Mouse (Mus musculus) hindbrain, embryonic 13.5 days (tissue): Measurements from ENCODE around the gene Kpnb1. TPM values are rescaled to one million over a fixed set of nuclear protein-coding genes. Genes with fewer than 3 reads are reported as not detected.

ENCODE experiments used
- ATAC-seq: fragments of 200-750 bp; cut with Nextera tagmentation; 2 replicates; pipeline ENCODE4 v1.8.0; 2017; ENCODE audit warnings: moderate TSS enrichment; ENCODE audit not compliant: low FRiP score
- H3K27ac ChIP-seq: fragments of 300-500 bp; sonication (generic); 2 replicates; pipeline ENCODE4 v1.5.1; 2015; ENCODE audit warnings: inconsistent platforms, mild to moderate bottlenecking, moderate library complexity
- H3K27me3 ChIP-seq: fragments of 300-500 bp; sonication (generic); 2 replicates; pipeline ENCODE4 v1.6.1; 2015; ENCODE audit warnings: mild to moderate bottlenecking, inconsistent platforms
- H3K36me3 ChIP-seq: fragments of 300-500 bp; sonication (generic); 2 replicates; pipeline ENCODE4 v1.6.1; 2015; ENCODE audit warnings: mild to moderate bottlenecking, inconsistent platforms
- H3K4me1 ChIP-seq: fragments of 300-500 bp; sonication (generic); replicated peaks from 2 replicates; pipeline ENCODE4 v1.6.1; 2015; ENCODE audit warnings: inconsistent platforms
- H3K4me2 ChIP-seq: fragments of 300-500 bp; sonication (generic); 2 replicates; pipeline ENCODE4 v1.6.1; 2015; ENCODE audit warnings: inconsistent platforms, mild to moderate bottlenecking, moderate library complexity
- H3K4me3 ChIP-seq: fragments of 300-500 bp; sonication (generic); 2 replicates; pipeline ENCODE4 v1.5.1; 2015; ENCODE audit warnings: mild to moderate bottlenecking, inconsistent platforms
- H3K9ac ChIP-seq: fragments of 300-500 bp; sonication (generic); 2 replicates; pipeline ENCODE4 v1.6.1; 2015; ENCODE audit warnings: mild to moderate bottlenecking, inconsistent platforms
- H3K9me3 ChIP-seq: fragments of 300-500 bp; sonication (generic); 2 replicates; pipeline ENCODE4 v1.6.1; 2016; ENCODE audit warnings: inconsistent platforms
- WGBS: fragments of 180-500 bp; shearing (Covaris S2); methylation state at CpG from one replicate; pipeline ENCODE4 v1.1.7; 2015; 5-methylcytosine and 5-hydroxymethylcytosine counted together
- polyA plus RNA-seq: library from polyadenylated mRNA; unstranded; fragments of >200 nt; fragmentation: Nextera tagmentation; extraction: Ambion mirVana; gene quantifications from 2 replicates; pipeline ENCODE4 v1.2.1, GENCODE M21; 2015

Kpnb1 gene
- polyA plus RNA-seq, 1 experiment from 2014 or later, result 36.7 TPM

GRCm38 (mm10) chr11:97149026-97149425 lies 38.7 kb downstream of the Kpnb1 start:
- ATAC-seq, result no peak
- Histone ChIP-seq H3K4me1 (peaks cover 47% of the 10 kb centered on the region), H3K36me3 (peaks cover 46% of the 10 kb centered on the region), H3K4me2 (peak overlapping the region; percentile 80), H3K9ac (peak overlapping the region; percentile 92), H3K27ac (no peak overlapping the region), H3K4me3 (peak overlapping the region; percentile 74), H3K9me3 (no peaks in the 10 kb centered on the region), H3K27me3 (peaks cover 11% of the 10 kb centered on the region)
- 23% methylated on average over 9 of the region's 9 CpGs for WGBS

GRCm38 (mm10) chr11:97148591-97148990 lies 39.1 kb downstream of the Kpnb1 start:
- Histone ChIP-seq H3K9me3 (no peaks in the 10 kb centered on the region), H3K4me3 (peak overlapping the region; percentile 74; the same call in 1 of the 2 replicates), H3K36me3 (peaks cover 51% of the 10 kb centered on the region), H3K4me1 (peaks cover 47% of the 10 kb centered on the region), H3K4me2 (peak overlapping the region; percentile 80), H3K27me3 (peaks cover 11% of the 10 kb centered on the region), H3K9ac (peak overlapping the region; percentile 55), H3K27ac (no peak overlapping the region)
- 31% methylated on average over 12 of the region's 12 CpGs for WGBS
- ATAC-seq, result no peak

- Histone ChIP-seq H3K4me2 (no peak overlapping the region), H3K27me3 (peaks cover 12% of the 10 kb centered on the region), H3K9ac (peak overlapping the region; percentile 39; the same call in 1 of the 2 replicates), H3K4me3 (no peak overlapping the region), H3K4me1 (peaks cover 39% of the 10 kb centered on the region), H3K9me3 (no peaks in the 10 kb centered on the region), H3K36me3 (peaks cover 57% of the 10 kb centered on the region), H3K27ac (no peak overlapping the region)
- no peak for ATAC-seq
- WGBS, result 77% methylated on average over 8 of the region's 8 CpGs
These were observed 40.3 kb downstream of the Kpnb1 start for GRCm38 (mm10) chr11:97147333-97147732.

GRCm38 (mm10) chr11:97146724-97147123 lies 41.0 kb downstream of the Kpnb1 start:
- Histone ChIP-seq H3K4me2 (no peak overlapping the region), H3K9me3 (no peaks in the 10 kb centered on the region), H3K36me3 (peaks cover 61% of the 10 kb centered on the region), H3K4me1 (peaks cover 33% of the 10 kb centered on the region), H3K27me3 (peaks cover 18% of the 10 kb centered on the region), H3K9ac (no peak overlapping the region; the same call in 1 of the 2 replicates), H3K27ac (no peak overlapping the region), H3K4me3 (no peak overlapping the region)
- ATAC-seq, result no peak
- WGBS, result 9% methylated on average over 8 of the region's 8 CpGs

GRCm38 (mm10) chr11:97145951-97146350 lies 41.7 kb downstream of the Kpnb1 start:
- 77% methylated on average over 9 of the region's 9 CpGs for WGBS

GRCm38 (mm10) chr11:97145320-97145719 lies 42.4 kb downstream of the Kpnb1 start:
- Histone ChIP-seq H3K36me3 (peaks cover 61% of the 10 kb centered on the region), H3K4me3 (no peak overlapping the region)
- WGBS, result 65% methylated on average over 2 of the region's 2 CpGs

More at GRCm38 (mm10) chr11:97145951-97146350, 41.7 kb downstream of the Kpnb1 start:
- Histone ChIP-seq H3K36me3 (peaks cover 61% of the 10 kb centered on the region), H3K9me3 (no peaks in the 10 kb centered on the region), H3K4me3 (no peak overlapping the region), H3K9ac (no peak overlapping the region; the same call in 1 of the 2 replicates), H3K4me1 (peaks cover 37% of the 10 kb centered on the region), H3K27me3 (peaks cover 25% of the 10 kb centered on the region), H3K27ac (no peak overlapping the region), H3K4me2 (no peak overlapping the region)
- no peak for ATAC-seq

GRCm38 (mm10) chr11:97143196-97143900 lies 44.3 kb downstream of the Kpnb1 start:
- Histone ChIP-seq H3K4me3 (no peak overlapping the region), H3K4me2 (no peak overlapping the region), H3K27me3 (peaks cover 27% of the 10 kb centered on the region), H3K9me3 (no peaks in the 10 kb centered on the region), H3K27ac (no peak overlapping the region), H3K4me1 (peaks cover 34% of the 10 kb centered on the region), H3K9ac (no peak overlapping the region), H3K36me3 (peaks cover 57% of the 10 kb centered on the region)
- 79% methylated on average over 9 of the region's 9 CpGs for WGBS
- no peak for ATAC-seq

More at GRCm38 (mm10) chr11:97145320-97145719, 42.4 kb downstream of the Kpnb1 start:
- Histone ChIP-seq H3K4me2 (no peak overlapping the region), H3K4me1 (peaks cover 35% of the 10 kb centered on the region), H3K27ac (no peak overlapping the region), H3K9me3 (no peaks in the 10 kb centered on the region), H3K9ac (no peak overlapping the region), H3K27me3 (peaks cover 31% of the 10 kb centered on the region)
- ATAC-seq, result no peak

GRCm38 (mm10) chr11:97142159-97142608 lies 45.5 kb downstream of the Kpnb1 start:
- Histone ChIP-seq H3K9me3 (no peaks in the 10 kb centered on the region), H3K4me1 (peaks cover 40% of the 10 kb centered on the region), H3K36me3 (peaks cover 52% of the 10 kb centered on the region), H3K27me3 (peaks cover 23% of the 10 kb centered on the region), H3K4me3 (no peak overlapping the region), H3K9ac (no peak overlapping the region), H3K4me2 (no peak overlapping the region), H3K27ac (no peak overlapping the region)
- ATAC-seq, result no peak
- WGBS, result 83% methylated on average over 8 of the region's 8 CpGs

- peaks cover 53% of the 10 kb centered on the region for H3K36me3 ChIP-seq
- H3K9me3 ChIP-seq, result no peaks in the 10 kb centered on the region
- no peak overlapping the region for H3K4me3 ChIP-seq
- H3K4me1 ChIP-seq, result peaks cover 43% of the 10 kb centered on the region
- WGBS, result 80% methylated on average over 4 of the region's 4 CpGs
- no peak overlapping the region for H3K27ac ChIP-seq
- peaks cover 26% of the 10 kb centered on the region for H3K27me3 ChIP-seq
- ATAC-seq, result no peak
- H3K9ac ChIP-seq, result no peak overlapping the region
- H3K4me2 ChIP-seq, result no peak overlapping the region
These were observed 46.9 kb downstream of the Kpnb1 start for GRCm38 (mm10) chr11:97140811-97141210.

- Histone ChIP-seq H3K36me3 (peaks cover 38% of the 10 kb centered on the region), H3K4me2 (peak overlapping the region; percentile 66), H3K4me3 (peak overlapping the region; percentile 39), H3K27me3 (peaks cover 26% of the 10 kb centered on the region), H3K9ac (peak overlapping the region; percentile 79), H3K27ac (peak overlapping the region; percentile 89), H3K4me1 (peaks cover 43% of the 10 kb centered on the region), H3K9me3 (no peaks in the 10 kb centered on the region)
- 0 out of 2 replicates have a peak, but pooled peaks have one; percentile 14 for ATAC-seq
- 10% methylated on average over 10 of the region's 15 CpGs for WGBS
These were observed 48.4 kb downstream of the Kpnb1 start for GRCm38 (mm10) chr11:97139256-97139655.

GRCm38 (mm10) chr11:97138554-97139226 lies 49.0 kb downstream of the Kpnb1 start:
- Histone ChIP-seq H3K27ac (peak overlapping the region; percentile 89), H3K9me3 (no peaks in the 10 kb centered on the region), H3K36me3 (peaks cover 32% of the 10 kb centered on the region), H3K4me1 (peaks cover 43% of the 10 kb centered on the region), H3K4me3 (peak overlapping the region; percentile 39), H3K9ac (peak overlapping the region; percentile 79), H3K4me2 (peak overlapping the region; percentile 66), H3K27me3 (peaks cover 26% of the 10 kb centered on the region)
- WGBS, result 5% methylated on average over 69 of the region's 69 CpGs
- ATAC-seq, result peak; percentile 90

GRCm38 (mm10) chr11:97133270-97133669 lies 54.4 kb downstream of the Kpnb1 start:
- WGBS, result 59% methylated on average over 5 of the region's 5 CpGs
- Histone ChIP-seq H3K4me1 (peaks cover 25% of the 10 kb centered on the region), H3K9me3 (no peaks in the 10 kb centered on the region), H3K9ac (no peak overlapping the region), H3K4me3 (no peak overlapping the region), H3K27me3 (peaks cover 46% of the 10 kb centered on the region), H3K4me2 (no peak overlapping the region), H3K27ac (no peak overlapping the region), H3K36me3 (peaks cover 17% of the 10 kb centered on the region)
- ATAC-seq, result no peak
